Mouse (Mus musculus): ENCODE measurements around the gene Rasl10a.

The Rasl10a gene

DNA sequence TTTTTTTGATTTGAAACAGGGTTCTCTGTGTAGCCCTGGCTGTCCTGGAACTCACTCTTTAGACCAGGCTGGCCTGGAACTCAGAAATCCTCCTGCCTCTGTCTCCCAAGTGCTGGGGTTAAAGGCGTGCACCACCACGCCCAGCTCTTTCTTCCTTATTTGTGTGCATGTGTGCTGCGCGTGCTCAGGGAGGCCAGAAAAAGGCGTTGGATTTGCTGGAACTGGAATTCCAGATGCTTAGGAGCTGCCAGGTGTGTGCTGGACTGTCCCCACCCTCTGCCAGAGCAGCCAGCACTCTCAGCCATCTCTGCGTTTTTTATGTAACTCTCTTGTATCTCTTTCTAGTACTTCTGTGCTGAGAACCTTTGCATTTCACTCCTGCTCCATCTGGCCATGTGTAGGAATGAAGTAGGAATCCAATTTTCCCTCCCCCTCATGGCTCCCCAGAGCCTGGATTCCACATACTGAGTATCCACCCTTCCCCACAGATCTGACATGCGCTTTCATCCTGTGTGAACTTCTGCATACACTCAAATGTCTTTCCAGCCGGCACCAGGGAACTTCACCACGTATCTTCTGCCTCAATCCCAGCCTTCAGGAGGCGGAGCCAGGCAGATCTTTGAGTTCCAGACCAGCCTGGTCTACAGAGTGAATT is 5.6 kb upstream of the Rasl10a start:
- peak; percentile 81 for DNase-seq (ENCODE audit: low read depth, low spot score)

DNA sequence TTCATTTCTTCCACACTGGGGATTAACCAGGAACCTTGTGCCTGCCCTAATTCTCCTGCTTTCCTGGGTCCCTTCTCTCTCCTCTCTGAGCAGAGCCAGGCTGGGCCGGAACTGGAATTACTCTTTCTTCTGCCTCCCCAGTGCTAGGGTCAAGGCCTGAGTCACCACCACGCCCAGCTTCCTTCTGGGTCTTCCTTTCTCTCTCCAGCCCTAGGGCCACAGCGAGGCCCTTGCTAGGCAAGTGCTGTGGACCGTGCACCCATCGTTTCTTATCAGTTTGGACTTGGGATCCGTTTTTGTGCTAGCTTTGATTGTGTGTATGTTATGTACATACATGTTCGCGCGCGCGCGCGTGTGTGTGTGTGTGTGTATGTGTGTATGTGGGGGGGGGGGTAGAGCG is 3.8 kb upstream of the Rasl10a start:
- no peak for DNase-seq (ENCODE audit: low read depth, low spot score)

DNA sequence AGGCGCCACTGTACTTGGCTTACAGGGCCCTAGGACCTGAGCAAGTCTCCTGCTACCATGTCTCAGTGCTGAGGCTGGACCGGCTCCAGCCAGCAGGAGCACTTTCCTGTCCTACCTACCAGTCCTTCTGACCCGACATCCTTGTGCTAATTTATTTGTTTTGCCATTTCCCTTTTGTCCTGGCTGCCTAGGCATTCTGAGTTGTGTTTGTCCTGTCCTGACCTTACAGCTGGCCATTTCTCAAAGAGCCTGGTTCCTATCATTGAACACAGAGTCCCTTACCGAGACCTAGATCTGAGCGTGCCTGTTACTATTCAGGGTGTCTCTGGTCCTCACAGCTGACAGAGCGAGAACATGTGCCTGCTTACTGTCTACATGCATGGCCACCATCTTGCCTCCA is 3.1 kb upstream of the Rasl10a start:
- no peak for DNase-seq (ENCODE audit: low read depth, low spot score)

DNA sequence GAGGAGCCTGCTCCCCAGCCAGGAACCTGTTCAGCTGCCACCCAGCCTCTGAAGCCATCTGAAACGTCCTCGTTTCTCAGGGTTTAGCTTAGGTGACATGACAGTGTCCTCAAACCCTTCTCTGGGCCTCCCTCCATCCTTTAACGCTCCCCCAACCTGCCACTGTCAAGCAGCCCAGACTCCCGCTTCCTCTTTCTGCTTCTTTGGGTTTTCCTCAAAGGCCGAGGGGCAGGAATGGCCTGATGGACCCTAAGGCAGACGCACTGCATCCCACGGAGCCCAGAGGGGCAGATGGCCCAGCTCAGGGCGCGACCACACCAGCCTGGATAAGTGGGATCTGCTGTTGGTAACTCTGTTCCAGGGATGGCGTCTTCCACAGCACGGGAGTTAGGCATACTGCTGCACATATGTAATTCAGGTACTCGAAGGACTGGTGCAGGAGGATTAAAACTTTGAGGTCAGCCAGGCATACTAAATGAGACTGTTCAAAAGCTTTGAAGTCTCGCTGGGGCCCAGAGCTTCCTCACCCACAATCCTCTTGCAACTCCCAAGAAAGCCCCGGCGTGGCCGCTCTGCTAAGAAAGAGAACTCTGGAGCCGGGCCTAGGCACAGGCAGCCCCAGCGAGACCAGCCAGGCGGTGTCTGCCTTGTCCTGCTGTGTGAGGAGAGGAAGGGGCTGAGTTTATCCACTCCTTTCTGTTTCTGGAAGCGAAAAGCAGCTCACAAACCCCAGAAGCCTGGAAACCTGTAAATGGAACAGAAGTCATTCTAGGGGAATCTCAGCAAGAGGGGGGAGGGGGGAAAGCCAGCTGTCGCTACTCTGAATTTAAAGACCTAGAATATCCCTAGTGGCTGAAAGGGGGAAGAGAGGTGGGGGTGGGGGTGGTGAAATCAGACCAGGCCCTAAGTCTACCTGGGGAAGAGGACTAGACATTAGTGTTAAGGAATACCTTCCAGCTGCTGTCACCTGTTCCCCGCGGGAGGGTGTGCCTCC is 1.7 kb upstream of the Rasl10a start:
- no peak for DNase-seq (ENCODE audit: low read depth, low spot score)

DNA sequence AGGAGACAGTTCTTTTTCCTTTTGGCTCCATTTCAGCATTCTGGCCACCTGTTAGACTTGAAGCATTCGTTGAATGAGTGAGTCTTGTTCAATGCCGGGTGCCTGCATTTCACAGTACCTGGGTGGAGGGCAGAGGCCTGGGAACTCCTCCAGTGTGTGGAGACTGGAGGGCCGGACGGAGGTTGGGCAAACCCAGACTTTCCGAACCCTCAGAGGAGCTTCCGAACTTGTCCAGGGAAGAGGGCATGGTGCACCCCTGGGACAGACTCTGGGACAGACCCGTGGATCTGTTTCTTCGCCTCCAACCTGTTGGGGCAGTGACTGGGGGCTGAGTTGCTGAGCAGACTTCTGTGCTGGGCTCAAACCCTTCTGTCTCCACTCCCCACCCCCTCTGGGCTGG is 864 bp upstream of the Rasl10a start:
- DNase-seq (ENCODE audit: low read depth, low spot score) = no peak

DNA sequence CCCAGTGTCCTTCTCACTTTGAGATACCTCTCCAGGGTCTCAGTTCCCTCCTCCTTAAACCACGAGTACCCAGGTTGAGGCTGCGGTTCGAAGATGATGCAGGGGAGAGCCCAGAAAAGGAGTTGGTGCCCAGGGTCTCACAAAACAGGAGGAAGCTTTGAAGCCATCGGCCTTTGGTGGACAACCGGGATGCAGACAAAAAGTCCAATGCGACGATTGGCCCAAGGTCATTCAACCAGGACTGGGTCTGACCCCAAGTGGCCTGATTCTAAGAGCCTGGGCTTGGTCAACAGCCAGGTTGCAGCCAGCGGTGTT is 430 bp upstream of the Rasl10a start:
- DNase-seq (ENCODE audit: low read depth, low spot score) = no peak

DNA sequence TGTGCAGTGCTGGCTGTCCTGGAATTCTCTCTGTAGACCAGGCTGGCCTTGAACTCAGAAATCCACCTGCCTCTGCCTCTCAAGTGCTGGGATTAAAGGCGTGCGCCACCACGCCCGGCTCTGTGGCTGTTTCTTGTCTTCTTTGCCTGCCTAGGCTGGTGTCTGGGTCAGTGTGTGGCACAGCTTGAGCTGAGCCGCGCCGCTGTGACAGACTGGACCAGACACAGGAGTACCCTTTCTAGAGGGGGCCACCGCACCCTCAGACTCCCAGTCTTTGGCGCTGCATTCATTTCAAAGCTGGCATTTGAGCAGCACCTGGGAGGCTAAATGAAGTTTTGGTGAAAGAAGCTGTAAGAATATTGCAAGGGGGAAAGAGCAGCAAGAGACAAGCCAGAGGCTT is 855 bp downstream of the Rasl10a start:
- DNase-seq (ENCODE audit: low read depth, low spot score) = no peak

DNA sequence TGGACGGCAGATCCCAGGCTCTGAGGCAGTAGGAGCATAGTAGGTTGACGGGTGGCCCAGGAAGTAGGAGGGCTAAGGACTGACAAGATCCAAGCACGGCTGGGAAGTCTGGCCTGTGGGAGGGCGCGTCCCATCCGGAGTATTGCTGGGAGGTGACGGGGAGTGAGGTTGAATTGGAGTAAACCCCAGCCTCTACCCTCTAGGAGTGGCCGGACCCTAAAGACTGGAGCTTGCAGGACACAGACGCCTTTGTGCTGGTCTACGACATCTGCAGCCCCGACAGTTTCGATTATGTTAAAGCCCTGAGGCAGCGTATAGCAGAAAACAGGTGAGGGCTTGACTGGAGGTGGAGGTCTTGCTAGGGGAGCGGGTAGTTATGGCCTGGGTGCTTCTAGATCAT is 1.3 kb downstream of the Rasl10a start:
- no peak for DNase-seq (ENCODE audit: low read depth, low spot score)

DNA sequence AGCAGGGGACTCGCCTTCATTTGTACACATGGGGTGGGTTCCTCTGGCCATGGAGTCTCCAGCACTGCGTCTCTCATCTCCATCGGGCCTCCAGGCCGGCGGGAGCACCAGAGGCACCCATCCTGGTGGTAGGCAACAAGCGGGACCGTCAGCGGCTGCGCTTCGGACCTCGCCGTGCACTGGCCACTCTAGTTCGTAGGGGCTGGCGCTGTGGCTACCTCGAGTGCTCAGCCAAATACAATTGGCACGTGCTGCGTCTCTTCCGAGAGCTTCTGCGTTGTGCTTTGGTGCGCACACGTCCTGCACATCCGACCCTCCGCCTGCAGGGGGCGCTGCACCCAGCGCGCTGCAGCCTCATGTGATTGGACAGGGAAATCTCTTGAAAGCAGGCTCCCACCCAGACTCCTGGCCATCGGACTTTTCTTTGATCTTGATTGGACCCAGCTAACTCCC is 1.8 kb downstream of the Rasl10a start:
- peak; percentile 88 for DNase-seq (ENCODE audit: low read depth, low spot score)

DNA sequence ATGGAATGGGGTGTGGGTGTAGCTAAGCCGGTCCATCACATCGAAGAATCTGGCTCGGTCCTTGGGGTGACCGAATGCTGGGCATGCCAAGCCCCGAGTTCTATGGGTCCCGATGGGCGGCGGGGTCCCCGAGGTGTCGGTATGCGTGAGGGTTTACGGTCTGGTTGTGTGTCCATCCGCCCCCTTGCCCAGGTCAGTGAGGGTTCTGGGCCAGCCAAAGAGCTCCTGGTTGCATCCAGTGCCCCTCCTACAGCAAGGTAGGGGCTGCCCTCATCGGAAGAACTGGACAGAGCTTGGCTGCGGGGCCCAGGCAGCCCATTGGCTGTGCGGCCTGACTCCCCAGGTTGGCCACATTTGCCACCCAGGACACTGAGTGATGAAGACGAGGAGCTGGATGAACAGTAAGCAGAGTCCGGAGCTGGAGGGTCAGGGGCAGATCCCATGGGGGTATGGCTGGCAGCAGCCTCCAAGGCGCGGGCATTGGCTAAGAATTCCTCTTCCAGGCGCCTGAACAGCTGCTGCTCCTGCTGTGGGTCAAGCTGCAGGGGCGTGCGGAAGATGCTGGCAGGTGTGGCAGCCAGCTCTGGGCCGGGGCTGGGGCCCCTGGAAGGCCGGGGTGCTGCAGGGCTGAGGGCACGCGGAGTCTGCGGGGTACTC is 3.0 kb downstream of the Rasl10a start:
- DNase-seq (ENCODE audit: low read depth, low spot score) = no peak

DNA sequence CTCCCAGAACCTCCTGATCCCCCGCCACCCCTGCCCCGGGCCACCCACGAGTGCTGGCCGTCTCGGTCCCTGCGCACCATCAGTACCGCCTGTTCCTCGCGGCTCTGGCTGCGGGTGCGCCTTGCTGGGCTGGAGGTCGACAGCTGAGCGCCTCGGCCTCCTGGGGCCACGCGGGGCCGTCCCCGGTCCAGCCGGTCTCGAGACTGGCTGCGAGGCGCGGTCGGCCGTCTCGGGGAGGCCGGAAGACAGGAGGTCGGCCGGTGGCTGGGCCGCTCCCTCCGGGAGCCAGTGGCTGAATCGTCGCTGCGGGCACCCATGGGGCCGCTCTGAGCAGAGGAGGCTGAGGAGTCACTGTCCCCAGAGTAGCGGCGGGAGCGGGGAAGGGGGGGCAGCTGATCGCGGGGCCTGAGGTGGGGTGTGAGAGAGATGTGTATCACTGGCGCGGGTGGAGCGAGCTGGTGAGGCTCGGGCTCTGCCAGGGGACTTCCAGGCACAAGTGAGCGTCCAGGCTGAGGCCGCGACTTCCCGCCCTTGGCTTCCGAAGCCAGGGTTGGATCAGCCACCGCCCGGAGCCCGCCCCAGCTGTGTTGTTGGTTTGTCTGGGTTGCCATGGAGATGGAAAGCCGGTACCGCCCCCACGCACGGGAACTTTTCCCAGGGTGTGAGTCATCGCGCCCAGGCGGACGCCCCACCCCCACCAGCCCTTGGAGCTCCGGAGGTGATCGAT is 3.6 kb downstream of the Rasl10a start:
- peak; percentile 95 for DNase-seq (ENCODE audit: low read depth, low spot score)

DNA sequence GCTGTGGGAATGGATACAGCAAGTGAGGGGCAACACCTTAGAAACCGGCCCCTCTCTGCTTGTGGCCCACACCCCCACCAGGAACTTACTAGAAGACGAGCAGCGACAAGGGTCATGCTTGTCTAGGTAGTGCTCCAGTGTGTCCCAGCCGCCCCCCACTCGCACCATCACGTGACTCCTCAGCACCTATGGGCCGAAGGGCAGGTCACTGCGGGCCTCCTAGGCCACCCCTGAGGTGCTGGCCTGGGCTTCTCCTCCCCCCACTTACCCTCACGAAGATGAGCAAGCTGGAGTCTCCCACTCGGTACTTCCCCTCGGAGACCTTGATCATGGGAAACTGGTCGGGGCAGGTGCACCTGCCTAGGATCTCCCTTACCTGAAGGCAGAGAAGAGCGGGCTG is 4.4 kb downstream of the Rasl10a start:
- DNase-seq (ENCODE audit: low read depth, low spot score) = no peak

DNA sequence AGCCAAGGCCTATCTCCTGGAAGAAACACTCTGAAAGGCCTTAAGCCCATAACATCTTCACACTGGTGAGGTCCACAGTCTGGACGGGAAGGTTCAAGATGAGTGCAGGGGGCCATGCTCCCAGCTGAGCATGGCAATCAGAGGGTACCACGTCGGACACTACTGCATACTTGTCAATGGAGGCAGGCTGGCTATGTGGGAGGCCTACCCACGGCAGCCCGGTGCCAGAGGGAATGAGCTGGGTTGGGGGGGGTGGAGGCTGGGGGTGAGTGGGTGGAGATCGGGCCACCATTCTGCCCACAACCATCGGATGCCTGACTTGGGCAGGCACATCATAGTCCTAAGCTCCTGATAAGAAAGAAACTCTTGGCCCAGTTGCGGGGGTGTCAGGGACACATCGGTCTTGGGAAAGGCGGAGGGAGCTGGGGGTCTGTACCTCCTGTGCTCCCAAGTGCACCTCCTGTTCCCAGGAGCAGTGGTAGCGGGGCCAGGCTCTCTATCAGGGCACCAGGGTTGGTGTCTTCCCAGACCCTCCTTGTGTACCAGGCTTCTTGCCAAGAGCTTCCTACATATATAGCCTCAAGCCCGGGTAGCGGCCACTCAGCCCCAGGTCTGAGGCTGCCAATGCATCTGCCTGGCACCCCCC is 5.1 kb downstream of the Rasl10a start:
- DNase-seq (ENCODE audit: low read depth, low spot score) = no peak

DNA sequence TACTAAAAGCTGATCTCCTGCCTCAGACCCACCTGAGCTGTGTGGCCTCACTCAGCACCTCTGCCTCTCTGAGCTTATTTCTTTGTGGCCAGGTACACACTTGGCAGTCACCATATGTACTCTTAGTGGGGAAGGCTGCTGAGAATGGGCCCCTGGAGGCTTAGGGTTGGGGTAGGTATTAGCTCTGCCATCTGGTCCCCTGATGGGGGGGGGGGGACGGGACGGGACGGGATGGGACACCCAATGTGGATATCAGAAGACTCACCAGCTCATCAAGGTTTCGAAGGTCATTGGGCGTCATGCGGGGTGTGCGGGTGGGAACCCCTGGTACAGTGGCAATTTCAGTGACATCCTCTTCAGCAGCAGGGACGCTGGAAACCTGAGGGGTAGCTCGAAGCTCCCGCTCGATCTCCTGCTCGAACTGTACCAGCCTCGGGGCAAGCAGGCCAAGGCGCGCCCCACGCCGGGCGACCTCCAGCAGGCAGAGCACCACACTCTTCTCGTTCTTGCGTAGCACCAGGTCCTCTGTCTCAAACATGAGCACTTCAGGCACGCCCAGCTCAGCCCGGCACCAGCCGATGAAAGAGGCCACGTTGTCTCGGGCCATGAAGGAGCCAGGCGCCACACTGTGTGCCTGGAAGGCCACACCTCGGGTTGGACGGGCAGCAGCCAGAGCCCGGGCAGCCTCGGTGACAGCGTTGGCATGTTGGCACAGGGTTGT is 5.8 kb downstream of the Rasl10a start:
- no peak for DNase-seq (ENCODE audit: low read depth, low spot score)

DNA sequence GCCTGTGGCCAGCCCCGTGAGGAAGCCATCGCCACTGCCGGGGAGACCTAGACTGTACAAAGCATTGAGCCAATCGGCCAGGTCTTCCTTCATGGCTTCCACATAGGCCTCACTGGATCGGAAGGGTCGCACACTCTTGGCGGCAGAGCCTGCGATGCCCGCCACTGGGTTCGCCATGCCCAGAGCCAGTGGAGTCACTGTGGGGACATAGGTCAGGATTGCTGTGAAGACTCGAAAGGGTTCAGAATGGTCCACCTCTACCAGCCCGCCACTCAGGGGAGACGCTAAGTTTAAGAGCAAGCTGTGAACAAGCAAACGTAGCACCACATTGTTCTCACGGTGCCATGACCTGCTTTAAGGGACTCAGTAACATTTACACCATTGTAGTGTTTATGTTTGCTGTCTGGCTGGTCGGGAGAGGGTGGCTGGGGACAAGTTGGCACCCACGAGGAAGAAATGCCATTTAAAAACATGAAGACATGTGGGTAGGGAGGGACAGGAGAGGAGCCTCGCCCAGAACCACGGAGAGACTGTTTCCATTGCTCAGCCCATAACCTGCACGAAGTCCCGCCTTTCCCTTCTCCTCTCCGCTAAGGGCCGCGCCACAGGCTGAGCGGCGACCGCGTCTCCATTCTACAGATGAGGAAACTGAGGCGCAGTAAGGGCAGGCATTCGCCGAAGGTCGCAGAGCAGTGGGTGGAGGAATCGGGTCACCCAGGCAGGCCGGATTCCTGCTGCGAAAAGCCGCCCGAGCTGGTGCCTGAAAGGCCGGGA is 6.5 kb downstream of the Rasl10a start:
- DNase-seq (ENCODE audit: low read depth, low spot score) = peak; percentile 75

DNA sequence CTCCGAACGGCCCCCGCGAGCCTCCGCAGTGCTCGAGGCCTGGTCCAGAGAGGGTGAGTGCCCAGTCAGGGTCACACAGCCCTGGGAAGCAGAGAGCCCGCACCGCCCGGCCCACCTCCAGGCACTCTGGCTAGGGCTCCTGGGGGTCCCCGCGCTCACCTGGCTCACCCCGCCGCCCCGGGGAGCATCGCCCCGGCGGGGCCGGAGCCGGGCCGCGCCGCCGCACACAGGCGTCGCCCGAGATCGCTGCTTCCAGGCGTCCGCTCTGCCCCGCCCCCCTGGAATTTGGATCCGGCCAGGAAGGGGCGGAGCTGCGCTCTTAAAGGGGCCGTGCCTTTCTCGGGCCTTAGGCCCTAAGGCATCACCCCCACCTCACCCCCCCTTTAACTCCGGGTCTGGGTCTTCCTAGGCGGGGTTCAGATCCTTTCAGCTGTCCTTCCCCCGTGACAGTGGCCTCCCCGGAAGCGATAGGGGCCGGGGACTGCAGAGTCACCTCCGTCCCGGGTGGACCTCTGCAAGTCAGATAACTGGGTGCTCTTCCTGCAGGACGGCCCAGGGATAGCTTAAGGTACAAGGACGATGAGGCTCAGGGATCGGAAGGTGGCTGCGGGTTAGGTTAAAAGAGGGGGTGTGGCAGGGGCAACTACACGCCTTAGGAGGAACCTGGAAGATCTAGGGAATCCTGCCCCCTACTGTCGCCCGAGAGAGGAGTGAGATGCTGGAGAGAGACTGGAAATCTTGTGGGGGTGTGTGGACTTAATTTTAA is 7.3 kb downstream of the Rasl10a start, which contains the start of gene Gas2l1:
Gene Gas2l1 (minus strand): TSS at position 272 of the 766 bp plus-strand sequence.
- peak; percentile 96 for DNase-seq (ENCODE audit: low read depth, low spot score)

DNA sequence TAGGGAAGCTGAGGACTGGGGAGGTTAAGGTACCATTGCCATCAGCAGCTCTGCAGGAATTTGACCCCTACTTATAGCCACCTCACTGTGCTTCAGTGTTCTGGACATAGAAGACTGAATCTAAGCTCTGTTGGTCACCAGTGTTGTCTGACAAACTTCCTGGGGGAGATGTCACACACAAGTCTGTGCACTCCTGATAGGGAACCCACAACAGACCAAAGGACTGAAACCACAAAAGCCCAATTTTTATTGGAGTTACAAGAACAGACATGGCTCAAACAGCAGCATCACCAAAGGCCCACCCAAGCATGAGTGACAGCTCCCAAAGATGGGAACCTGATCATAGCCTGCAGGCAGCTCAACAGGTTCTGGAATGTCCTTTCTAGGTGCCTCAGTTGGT is 9.1 kb downstream of the Rasl10a start:
- no peak for DNase-seq (ENCODE audit: low read depth, low spot score)

DNA sequence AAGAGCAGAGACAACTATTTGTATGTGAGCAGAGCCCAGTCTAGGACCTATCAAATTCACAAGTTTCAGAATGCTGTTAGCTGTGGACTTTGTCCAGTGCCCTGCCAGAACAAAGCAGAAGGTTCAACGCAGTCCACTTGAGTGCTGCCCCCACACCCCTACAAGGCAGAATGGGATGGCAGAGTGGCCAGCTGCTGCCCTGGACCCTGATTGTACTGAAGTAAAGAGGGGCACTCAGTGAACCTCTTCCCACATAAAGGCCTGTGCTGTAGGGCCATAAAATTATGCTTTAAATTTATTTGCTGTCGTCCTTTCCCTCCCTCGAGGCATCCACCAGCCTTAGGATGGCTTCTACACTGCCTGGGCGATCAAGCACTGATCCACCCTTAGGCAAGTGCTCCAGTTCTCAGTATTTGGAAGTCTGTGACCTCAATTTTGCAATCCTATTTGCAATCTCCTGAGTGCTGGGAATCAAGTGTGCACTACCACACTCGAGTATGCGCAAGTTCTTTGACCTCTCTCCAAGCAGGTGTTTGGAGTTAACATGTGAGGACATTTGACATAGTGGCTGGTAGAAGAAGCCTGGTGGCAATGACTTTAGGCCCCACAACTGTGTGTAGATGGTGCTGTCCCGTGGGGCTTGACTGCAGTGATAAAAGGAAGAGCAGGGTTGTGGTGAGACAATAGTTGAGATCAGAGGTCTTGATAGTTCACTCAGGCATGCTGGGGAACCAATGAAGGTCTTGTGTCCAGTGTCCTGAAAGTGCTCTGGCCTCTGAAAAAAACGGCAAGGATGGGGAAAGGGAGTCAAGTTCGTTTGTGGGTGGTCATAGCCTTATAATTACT is 10.4 kb downstream of the Rasl10a start:
- no peak for DNase-seq (ENCODE audit: low read depth, low spot score)
